8 mouse cellular contexts compared by ENCODE assay signal in the genomic region with DNA sequence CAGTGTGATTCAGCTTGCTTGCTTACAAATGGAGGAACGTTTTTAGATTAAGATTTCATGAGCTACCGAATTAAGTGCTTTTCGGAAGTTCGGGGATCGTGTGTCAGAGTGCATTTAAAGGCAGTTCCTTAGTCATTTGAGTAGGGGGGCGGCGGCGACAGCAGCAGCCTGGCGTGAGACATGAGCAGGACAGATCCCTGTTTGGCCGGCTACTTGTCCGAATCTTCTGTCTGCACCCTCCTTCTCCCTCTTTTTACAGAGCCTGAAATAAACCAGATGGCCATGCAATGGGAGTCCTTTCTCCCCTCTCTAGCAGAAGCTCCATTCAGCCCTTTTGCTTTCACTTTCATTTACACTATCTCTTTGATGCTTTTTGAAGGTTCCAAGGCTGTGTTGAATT. TPM values are rescaled to one million over a fixed set of nuclear protein-coding genes. Genes with fewer than 3 reads are reported as not detected.
DNase-seq lines count a peak whose midpoint lies in the region; ATAC-seq and TF ChIP-seq lines count a peak whose summit lies in the region.

No protein-coding gene starts in this region.

- TF ChIP-seq CTCF in G1E (IDR thresholded peaks at IDR 0.05; ENCODE audit: low read depth, low read length) = no peak
- TF ChIP-seq CTCF in small intestine, adult 2 months (IDR thresholded peaks at IDR 0.05; ENCODE audit: extremely low read depth, insufficient read length, insufficient replicate concordance, low read depth, low read length) = no peak

- H3K4me2 ChIP-seq in limb, embryonic 12.5 days = peak overlapping the region; percentile 78

- 11% methylated on average over 11 of the region's 11 CpGs for WGBS in limb, embryonic 12.5 days
- WGBS in small intestine, adult 2 months = 21% methylated on average over 11 of the region's 11 CpGs

- H3K36me3 ChIP-seq in G1E (replicated peaks) = peaks cover 45% of the 10 kb centered on the region
- H3K36me3 ChIP-seq in limb, embryonic 12.5 days = no peaks in the 10 kb centered on the region; the same call in 1 of the 2 replicates
- H3K36me3 ChIP-seq in small intestine, adult 2 months (ENCODE audit: control insufficient read depth, insufficient read depth, low read length) = 0 out of 2 replicates have a peak, but pooled peaks cover 3% of the 10 kb centered on the region

- H3K4me3 ChIP-seq in G1E (ENCODE audit: low read depth, low read length) = peak overlapping the region; percentile 95
- H3K4me3 ChIP-seq in limb, embryonic 12.5 days (replicated peaks) = peak overlapping the region; percentile 5; the same call in 1 of the 2 replicates
- peak overlapping the region; percentile 67 for H3K4me3 ChIP-seq in small intestine, adult 2 months (ENCODE audit: low read depth, low read length)

- H3K4me1 ChIP-seq in G1E (ENCODE audit: insufficient read depth, low read depth, low read length) = peaks cover 89% of the 10 kb centered on the region
- peaks cover 45% of the 10 kb centered on the region for H3K4me1 ChIP-seq in limb, embryonic 12.5 days (replicated peaks)
- H3K4me1 ChIP-seq in small intestine, adult 2 months (ENCODE audit: control insufficient read depth, insufficient read depth, insufficient read length, low read length) = peaks cover 38% of the 10 kb centered on the region

- no peak for ATAC-seq in G1E (ENCODE audit: extremely low read depth, insufficient number of reproducible peaks, low FRiP score, poor library complexity, severe bottlenecking)
- ATAC-seq in limb, embryonic 12.5 days (ENCODE audit: insufficient number of reproducible peaks, insufficient read depth, low FRiP score, low TSS enrichment, low read depth) = no peak

- no peaks in the 10 kb centered on the region for H3K9me3 ChIP-seq in G1E (replicated peaks)
- H3K9me3 ChIP-seq in limb, embryonic 12.5 days = no peaks in the 10 kb centered on the region

- 0 out of 2 replicates have a peak overlapping the region, but pooled peaks have one; percentile 5 for H3K9ac ChIP-seq in limb, embryonic 12.5 days (replicated peaks)

- H3K27ac ChIP-seq in limb, embryonic 12.5 days = no peak overlapping the region
- peak overlapping the region; percentile 97 for H3K27ac ChIP-seq in small intestine, adult 2 months (ENCODE audit: insufficient read depth, low read depth, low read length)

- intact Hi-C loops in heart, postnatal 25 days (cut with DNase I) = loop anchor here (10.0 kb wide), 1 partner anchor 189 kb away; a partner anchor contains a TSS

- no peaks in the 10 kb centered on the region for H3K27me3 ChIP-seq in G1E (ENCODE audit: insufficient read depth, low read length)
- no peaks in the 10 kb centered on the region for H3K27me3 ChIP-seq in limb, embryonic 12.5 days
- no peaks in the 10 kb centered on the region for H3K27me3 ChIP-seq in small intestine, adult 2 months (ENCODE audit: control insufficient read depth, insufficient read depth, low read length)

- peak; percentile 96 for DNase-seq in heart, adult 11 months
- no peak for DNase-seq in heart, postnatal 25 days (ENCODE audit: low spot score)
- no peak for DNase-seq in G1E (ENCODE audit: low spot score)
- peak; percentile 60 for DNase-seq in heart, adult 8-10 months (ENCODE audit: low spot score)
- no peak for DNase-seq in layer of hippocampus, adult 9-11 months
- DNase-seq in retina, postnatal 1 day = no peak

- TF ChIP-seq POLR2A in small intestine, adult 2 months (IDR thresholded peaks at IDR 0.05; ENCODE audit: low read depth, low read length) = 0 out of 2 replicates have a peak, but pooled peaks have one; percentile 19

RNA-seq across cellular contexts. Expression of a gene that starts 2.3 kb away (rescaled TPM):
- 10 to 100 TPM; 30.4 to 41.5 TPM for total RNA-seq in heart, postnatal 25 days (2021)
- total RNA-seq in G1E (2014; fragmentation: Nextera tagmentation) (68.8 and 69.2 TPM in 2 replicates), G1E (2017) (31.9 and 33.8 TPM in 2 replicates)
- polyA plus RNA-seq in G1E (2012) = 8.3 and 9.1 TPM in 2 replicates
- 10 to 100 TPM; 25.5 to 43.7 (median 29.9) TPM for total RNA-seq in heart, adult 8-10 months (2022)
- polyA plus RNA-seq in limb, embryonic 12.5 days (2016; fragmentation: Nextera tagmentation; extraction: Ambion mirVana) = 8.2 and 8.5 TPM in 2 replicates
- polyA plus RNA-seq in small intestine, adult 2 months (2012; rRNA removed) = 40.6 and 103 TPM in 2 replicates

Comparison
In these comparisons a context has a peak if more than half of its experiments do, and no peak if none do; other contexts are left out.
1. DNase-seq: peak in heart, adult 11 months (single experiment) and heart, adult 8-10 months (single experiment); none in heart, postnatal 25 days (single experiment), G1E (single experiment), layer of hippocampus, adult 9-11 months (single experiment) and retina, postnatal 1 day (single experiment).
2. H3K4me3 ChIP-seq: peak in every context shown above with its lines; median percentile 95 in G1E; 67 in small intestine, adult 2 months; 5 in limb, embryonic 12.5 days.